Mouse (Mus musculus) spleen, postnatal 14 days (tissue): ENCODE results near the gene Rsg1.

ENCODE experiments used
- DNase-seq, 2 experiments: peaks; one replicate each; pipeline ENCODE4 v3.0.0; 2021 to 2022; ENCODE audit warnings: low spot score in 2 of 2

Rsg1 gene

DNA sequence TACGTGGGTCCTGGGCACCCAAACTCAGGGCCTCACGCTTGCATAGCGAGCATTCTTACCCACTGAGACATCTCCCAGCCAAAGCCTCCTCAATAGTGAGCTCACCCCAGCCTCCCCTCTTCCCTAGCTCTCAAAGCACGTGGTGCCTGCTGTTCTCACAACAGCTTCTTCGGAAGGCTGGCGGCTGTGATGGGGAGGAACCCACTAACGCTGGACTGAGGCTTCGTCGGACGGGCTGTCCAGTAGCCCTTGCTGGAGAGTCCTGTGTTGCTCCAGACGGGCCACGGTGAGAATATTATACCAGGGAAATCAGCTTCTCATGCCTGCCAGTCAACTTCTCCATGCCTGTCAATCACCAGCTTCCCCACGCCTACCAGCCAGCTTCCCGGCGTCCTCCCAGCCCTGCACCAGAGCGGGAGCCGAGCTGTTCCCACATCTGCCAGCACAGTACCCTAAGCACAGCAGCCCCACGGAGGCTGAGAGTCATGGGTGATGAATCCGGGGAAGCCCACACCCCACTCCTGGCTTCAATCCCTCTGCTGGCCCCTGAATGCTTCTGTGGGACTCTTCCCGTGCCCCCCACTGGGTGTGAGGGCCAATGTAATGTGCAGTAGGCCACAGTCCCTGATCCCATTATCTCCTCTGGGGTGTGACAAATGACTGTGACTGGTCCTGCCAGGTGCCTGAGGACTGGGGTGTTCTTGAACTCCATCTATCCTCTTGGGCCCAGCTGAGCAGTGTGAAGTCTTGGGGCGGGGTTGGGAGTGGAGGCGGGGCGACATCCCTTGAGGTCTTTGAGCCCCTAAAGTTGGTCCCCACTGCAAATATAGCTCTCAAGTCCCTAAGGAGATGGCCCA is 61.0 kb downstream of the Rsg1 start:
- no peak for DNase-seq
